Mouse (Mus musculus) c-Kit-positive CD71-positive TER-119-positive erythroid progenitor cells, embryonic 14.5 days (primary cell): ENCODE measurements around the gene Eif2ak3.

Experiments
- DNase-seq: peaks from one replicate; pipeline ENCODE4 v3.0.0-alpha.2; 2013; ENCODE audit warnings: low spot score

Eif2ak3 gene

DNA sequence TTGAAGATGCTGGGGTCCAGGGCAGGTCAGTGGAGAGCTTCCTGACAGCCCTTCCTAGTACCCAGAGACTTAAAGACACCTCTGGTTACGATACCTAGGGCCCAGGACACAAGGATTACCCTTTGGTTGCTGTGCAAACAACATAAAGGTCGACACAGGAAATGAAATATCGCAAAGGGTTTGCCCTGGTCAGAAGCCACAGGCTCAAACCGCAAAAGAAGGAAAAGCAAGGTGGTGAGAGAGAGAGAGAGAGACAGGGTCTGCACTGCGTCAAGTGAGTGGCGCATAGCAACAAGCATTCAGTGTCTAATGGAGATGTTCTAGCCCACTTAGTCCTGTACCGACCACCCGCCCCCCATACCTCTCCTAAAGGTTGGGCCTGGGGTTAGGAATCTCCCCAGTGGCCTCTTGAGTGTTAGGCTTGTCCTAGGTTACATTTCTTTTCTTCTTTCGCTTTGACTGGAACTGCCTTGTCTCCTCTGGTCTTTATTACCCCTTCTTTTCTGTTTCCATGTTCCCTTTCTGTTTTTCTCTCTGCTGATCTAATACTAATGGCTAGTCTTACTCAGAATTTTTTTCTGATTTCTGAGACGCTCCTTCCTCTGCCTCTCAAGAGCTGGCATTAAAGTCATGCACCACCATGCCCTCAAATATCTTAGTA lies 13.0 kb upstream of the Eif2ak3 start:
- DNase-seq, result no peak

GRCm38 (mm10) chr6:70837297-70837696 lies 7.0 kb upstream of the Eif2ak3 start:
- no peak for DNase-seq

DNA sequence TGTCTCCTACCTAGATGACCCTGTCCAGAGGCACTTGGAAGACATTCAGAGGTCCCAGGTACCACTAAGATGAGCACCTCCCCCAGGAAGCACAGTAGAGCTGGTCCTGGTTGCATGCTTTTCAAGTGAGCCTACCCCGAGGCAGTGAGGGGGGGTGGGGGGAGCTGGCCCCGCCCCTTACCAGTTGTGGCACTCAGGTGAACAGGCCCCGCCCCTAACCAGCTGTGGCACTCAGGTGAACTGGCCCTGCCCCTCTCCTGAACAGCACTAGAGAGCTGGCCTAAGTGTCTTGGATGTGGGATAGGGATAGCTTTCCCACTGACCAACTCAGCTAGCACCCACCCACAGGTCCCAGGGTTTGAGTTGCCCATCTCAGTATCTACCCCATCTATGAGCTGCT lies 5.8 kb upstream of the Eif2ak3 start:
- no peak for DNase-seq

- no peak for DNase-seq
Observed at GRCm38 (mm10) chr6:70840281-70840680, 4.0 kb upstream of the Eif2ak3 start.

GRCm38 (mm10) chr6:70842991-70843390 lies 1.3 kb upstream of the Eif2ak3 start:
- DNase-seq, result no peak

DNA sequence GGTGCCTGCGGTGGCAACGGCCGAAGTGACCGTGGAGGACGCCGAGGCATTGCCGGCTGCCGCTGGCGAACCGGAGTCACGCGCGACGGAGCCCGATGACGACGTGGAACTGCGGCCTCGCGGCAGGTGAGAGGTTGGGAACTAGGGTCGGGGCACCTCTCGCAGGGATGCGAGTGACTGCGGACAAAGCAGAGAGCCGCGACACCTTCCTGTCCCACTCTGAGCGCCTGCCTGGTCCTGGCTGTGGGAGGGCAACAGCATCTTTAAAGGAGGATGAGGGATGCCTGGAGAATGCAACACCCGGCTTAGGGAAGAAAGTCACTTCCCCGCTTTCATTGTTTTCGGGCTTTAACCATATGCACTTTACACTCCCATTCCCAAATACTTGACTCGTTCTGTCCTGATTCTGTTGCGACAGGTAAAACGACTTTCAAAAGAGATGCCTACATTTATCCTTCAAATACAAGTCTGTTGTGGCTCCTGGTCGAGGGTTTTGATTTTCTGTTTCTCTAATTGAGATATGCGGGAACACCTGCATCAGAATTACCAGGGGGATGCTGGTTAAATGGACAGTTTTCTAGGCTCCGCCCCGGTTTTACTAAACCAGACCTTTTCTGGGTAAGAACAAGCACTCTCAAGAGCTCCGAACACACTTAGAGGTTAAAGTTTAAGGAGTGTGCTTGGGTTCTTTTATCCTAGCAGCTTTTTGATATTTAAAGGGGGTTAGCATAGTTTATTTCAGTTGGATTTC lies 756 bp downstream of the Eif2ak3 start:
- peak; percentile 21 for DNase-seq

- DNase-seq, result no peak
Observed at GRCm38 (mm10) chr6:70847386-70847785, 3.1 kb downstream of the Eif2ak3 start.

DNA sequence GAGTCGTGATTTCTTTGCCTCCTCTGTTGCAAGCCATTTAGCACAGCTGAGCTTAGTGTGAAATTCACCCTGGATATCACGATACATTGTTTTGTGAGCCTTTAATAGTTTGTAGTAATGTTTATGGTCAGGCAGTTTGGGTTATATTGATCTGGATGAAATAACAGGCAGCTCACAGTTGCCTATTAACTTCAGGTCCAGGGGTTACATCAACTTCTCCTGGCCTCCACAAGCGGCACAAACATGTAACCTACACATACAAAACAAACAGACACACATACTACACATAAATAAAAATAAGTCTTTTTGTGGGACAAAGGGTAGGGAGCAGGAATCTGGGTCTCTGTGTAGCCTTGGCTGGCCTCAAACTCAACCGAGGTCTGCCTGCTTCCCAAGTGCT lies 9.1 kb downstream of the Eif2ak3 start:
- no peak for DNase-seq

DNA sequence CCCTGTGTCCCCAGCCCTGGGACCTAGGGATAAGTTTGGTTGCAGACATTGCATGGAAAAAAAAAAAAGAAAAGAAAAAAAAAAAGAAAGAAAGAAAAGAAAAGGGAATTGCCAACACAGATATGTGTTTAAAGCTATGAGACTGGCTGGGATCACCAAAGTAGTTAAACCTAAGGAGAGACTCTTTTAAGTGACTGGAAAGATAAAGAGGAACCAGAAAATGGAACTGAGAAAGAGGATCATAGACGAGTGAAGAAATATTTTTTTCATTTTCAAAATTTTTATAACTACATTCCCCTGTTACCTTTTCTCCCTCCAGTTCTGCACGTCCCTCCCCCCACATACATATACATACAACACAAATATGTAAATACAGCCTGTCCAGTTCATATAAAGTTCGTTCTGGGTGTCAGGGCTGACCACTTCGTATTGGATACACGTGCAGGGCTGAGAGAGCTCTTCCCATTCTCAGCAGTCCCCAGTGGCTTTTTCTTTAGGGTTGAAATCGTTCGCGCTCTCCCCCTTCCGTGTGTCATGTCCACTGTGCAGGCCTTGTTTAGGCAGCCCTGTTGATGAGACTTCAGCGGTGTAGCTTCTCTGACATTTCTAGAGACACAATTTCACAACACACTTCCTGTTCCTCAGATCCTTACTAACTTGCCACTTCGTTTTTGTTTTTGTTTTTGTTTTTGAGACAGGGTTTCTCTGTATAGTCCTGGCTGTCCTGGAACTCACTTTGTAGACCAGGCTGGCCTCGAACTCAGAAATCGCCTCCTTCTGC lies 11.4 kb downstream of the Eif2ak3 start:
- DNase-seq, result no peak

- no peak for DNase-seq
Observed at GRCm38 (mm10) chr6:70862726-70863125, 18.4 kb downstream of the Eif2ak3 start.

DNA sequence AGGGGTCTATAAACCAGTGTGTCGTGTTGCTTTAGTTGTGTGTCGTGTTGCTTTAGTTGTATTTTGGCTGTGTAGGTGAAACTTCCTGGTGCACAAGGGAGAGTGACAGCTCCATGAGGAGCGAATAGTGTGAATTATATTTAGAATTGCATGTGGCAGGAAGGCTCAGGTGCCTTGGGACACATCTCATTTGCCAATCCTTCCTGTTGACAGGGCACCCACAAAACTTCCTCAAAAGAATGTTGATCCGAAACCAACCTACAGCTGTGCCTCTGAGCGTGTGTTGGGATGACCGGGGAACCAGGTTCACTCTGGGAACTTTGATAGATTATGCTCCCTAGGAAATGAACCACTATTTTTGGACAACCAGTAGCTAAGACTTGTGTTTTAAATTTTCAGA lies 20.0 kb downstream of the Eif2ak3 start:
- no peak for DNase-seq

- no peak for DNase-seq
Observed at GRCm38 (mm10) chr6:70866761-70867160, 22.4 kb downstream of the Eif2ak3 start.

- DNase-seq, result no peak
Observed at GRCm38 (mm10) chr6:70867297-70867696, 23.0 kb downstream of the Eif2ak3 start.

DNA sequence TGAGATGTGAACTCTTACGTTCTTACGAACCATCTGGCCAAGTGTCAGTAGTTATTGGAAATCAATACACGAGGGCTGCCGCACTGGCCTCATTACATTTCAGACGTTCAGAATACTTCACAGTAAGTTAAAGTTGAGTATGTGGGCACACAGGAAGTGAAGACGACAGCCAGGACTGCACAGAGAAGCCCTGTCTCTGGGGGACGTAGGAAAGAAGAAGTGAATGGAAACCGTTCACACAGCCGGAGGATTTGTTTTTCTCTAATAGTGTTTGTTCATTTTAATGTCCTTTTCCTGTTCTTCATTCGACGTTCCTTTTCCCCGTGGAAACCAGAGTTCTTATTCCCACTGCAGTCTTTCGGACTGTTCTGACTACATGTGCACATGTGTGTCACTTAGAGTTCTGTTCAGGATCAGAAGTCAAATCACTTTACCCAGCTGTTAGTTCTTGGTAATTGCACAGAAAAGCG lies 27.2 kb downstream of the Eif2ak3 start:
- DNase-seq, result no peak

GRCm38 (mm10) chr6:70872128-70872527 lies 27.8 kb downstream of the Eif2ak3 start:
- peak; percentile 3 for DNase-seq

GRCm38 (mm10) chr6:70872570-70872969 lies 28.3 kb downstream of the Eif2ak3 start:
- no peak for DNase-seq

- peak; percentile 21 for DNase-seq
Observed at GRCm38 (mm10) chr6:70874035-70874775, 29.9 kb downstream of the Eif2ak3 start.

- DNase-seq, result no peak
Observed at GRCm38 (mm10) chr6:70875017-70875416, 30.7 kb downstream of the Eif2ak3 start.

- peak; percentile 77 for DNase-seq
Observed at GRCm38 (mm10) chr6:70880714-70881304, 36.5 kb downstream of the Eif2ak3 start.

GRCm38 (mm10) chr6:70887993-70888392 lies 43.7 kb downstream of the Eif2ak3 start:
- no peak for DNase-seq

DNA sequence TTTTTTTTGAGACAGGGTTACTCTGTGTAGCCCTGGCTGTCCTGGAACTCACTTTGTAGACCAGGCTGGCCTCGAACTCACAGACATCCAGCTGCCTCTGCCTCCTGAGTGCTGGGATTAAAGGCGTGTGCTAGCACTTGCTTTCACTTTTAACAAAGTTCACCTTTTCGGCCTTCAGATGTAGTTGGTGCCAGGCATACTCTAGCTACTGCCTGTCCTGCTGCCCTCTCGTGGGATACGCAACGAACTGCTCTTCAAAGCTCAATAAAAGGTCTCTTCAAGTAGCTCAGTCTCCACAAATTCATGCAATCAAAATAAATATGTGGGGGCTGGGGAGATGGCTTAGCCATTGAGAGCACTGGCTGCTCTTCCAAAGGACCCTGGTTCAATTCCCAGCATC lies 53.9 kb downstream of the Eif2ak3 start:
- DNase-seq, result no peak

GRCm38 (mm10) chr6:70899594-70900003 lies 55.3 kb downstream of the Eif2ak3 start:
- no peak for DNase-seq
